Mouse (Mus musculus): ENCODE measurements around the gene Gm26558. TPM values are rescaled to one million over a fixed set of nuclear protein-coding genes. Genes with fewer than 3 reads are reported as not detected.
A peak's percentile ranks its signal among the peaks of the same experiment; 100 is the strongest.

The Gm26558 gene
- total RNA-seq (2022): under 1 TPM in 2 of 4 experiments, not detected in 2; 0.35 to 0.66 TPM

- DNase-seq: peak; percentile 40
These were observed at the start of gene Gm26558 for GRCm38 (mm10) chr2:70661715-70662495. Gm26558 (minus strand) TSS chr2:70662108.

- no peak for DNase-seq
These were observed 49.0 kb upstream of the Gm26558 start for GRCm38 (mm10) chr2:70710878-70711277.

- DNase-seq: no peak
These were observed 48.3 kb upstream of the Gm26558 start for GRCm38 (mm10) chr2:70710236-70710635.

GRCm38 (mm10) chr2:70708986-70709730 lies 47.2 kb upstream of the Gm26558 start:
- DNase-seq: no peak

GRCm38 (mm10) chr2:70702403-70702802 lies 40.5 kb upstream of the Gm26558 start:
- DNase-seq: no peak

- no peak for DNase-seq
These were observed 39.7 kb upstream of the Gm26558 start for GRCm38 (mm10) chr2:70701571-70701970.

- peak; percentile 32 for DNase-seq
These were observed 38.9 kb upstream of the Gm26558 start for GRCm38 (mm10) chr2:70700851-70701250.

GRCm38 (mm10) chr2:70695712-70696111 lies 33.8 kb upstream of the Gm26558 start:
- DNase-seq: no peak

GRCm38 (mm10) chr2:70690195-70690594 lies 28.3 kb upstream of the Gm26558 start:
- DNase-seq: no peak

GRCm38 (mm10) chr2:70688454-70689078 lies 26.7 kb upstream of the Gm26558 start:
- no peak for DNase-seq

GRCm38 (mm10) chr2:70682324-70682723 lies 20.4 kb upstream of the Gm26558 start:
- DNase-seq: no peak

GRCm38 (mm10) chr2:70673445-70674126 lies 11.7 kb upstream of the Gm26558 start:
- DNase-seq: no peak

GRCm38 (mm10) chr2:70672476-70672875 lies 10.6 kb upstream of the Gm26558 start:
- no peak for DNase-seq

- DNase-seq: no peak
These were observed 8.0 kb upstream of the Gm26558 start for GRCm38 (mm10) chr2:70669896-70670295.

- DNase-seq: no peak
These were observed 7.3 kb upstream of the Gm26558 start for GRCm38 (mm10) chr2:70669241-70669640.

GRCm38 (mm10) chr2:70667016-70667415 lies 5.1 kb upstream of the Gm26558 start:
- DNase-seq: no peak

- DNase-seq: no peak
These were observed 1.9 kb upstream of the Gm26558 start for GRCm38 (mm10) chr2:70663764-70664163.

GRCm38 (mm10) chr2:70660887-70661714 lies 807 bp downstream of the Gm26558 start, which contains the start of gene Gorasp2:
Gorasp2 (plus strand) TSS chr2:70661576.
- peak; percentile 94 for DNase-seq

- no peak for DNase-seq
These were observed 4.8 kb downstream of the Gm26558 start for GRCm38 (mm10) chr2:70657083-70657482.

GRCm38 (mm10) chr2:70651820-70652219 lies 10.1 kb downstream of the Gm26558 start:
- no peak for DNase-seq

- no peak for DNase-seq
These were observed 12.4 kb downstream of the Gm26558 start for GRCm38 (mm10) chr2:70649471-70649870.

GRCm38 (mm10) chr2:70648271-70648670 lies 13.6 kb downstream of the Gm26558 start:
- no peak for DNase-seq
